Mouse (Mus musculus): ENCODE measurements around the gene Aifm2.

DNA sequence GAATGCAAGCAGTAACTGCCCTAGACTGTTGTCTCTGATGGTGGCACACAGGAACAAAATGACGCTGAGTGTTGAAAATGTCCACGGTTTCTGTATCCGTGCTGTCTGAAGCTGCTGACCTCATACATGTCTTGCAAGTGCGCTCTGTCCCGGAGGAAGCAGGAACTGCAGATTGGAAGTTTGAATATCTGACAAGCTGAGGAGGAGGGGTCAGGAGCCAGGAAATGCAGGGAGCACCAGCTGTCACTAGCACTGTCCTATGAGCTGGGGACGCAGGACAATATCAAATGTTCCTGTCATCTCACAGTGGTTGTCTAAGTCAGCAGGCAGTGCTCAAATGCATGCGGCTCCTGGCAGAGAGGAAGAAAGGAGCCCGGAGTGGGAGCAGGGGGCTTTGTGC lies 49.6 kb downstream of the Aifm2 start:
- TF ChIP-seq POLR2A (IDR thresholded peaks at IDR 0.05; ENCODE audit: low read depth, low read length) = no peak
- TF ChIP-seq USF1 (IDR thresholded peaks at IDR 0.05; ENCODE audit: low read depth, low read length) = no peak
- TF ChIP-seq CTCF (conservative IDR thresholded peaks at IDR 0.05 in 1 of 2, IDR thresholded peaks at IDR 0.05 in 1 of 2; ENCODE audit: low read depth in 2 of 2, low read length in 2 of 2) = no peak

Measured in CH12.LX (cell line).